Mouse (Mus musculus) inflammation-experienced regulatory T-cells, adult 16 weeks (primary cell): ENCODE data around the gene Sf3a1. TPM values are rescaled to one million over a fixed set of nuclear protein-coding genes. Genes with fewer than 3 reads are reported as not detected.

Experiments used
- polyA plus RNA-seq: library from polyadenylated mRNA; unstranded; fragments of 100-300 nt; shearing (Covaris generic); gene quantifications from one replicate; pipeline ENCODE4 v1.2.1, GENCODE M21; 2017

Gene Sf3a1
- polyA plus RNA-seq, result 96.2 TPM

DNA sequence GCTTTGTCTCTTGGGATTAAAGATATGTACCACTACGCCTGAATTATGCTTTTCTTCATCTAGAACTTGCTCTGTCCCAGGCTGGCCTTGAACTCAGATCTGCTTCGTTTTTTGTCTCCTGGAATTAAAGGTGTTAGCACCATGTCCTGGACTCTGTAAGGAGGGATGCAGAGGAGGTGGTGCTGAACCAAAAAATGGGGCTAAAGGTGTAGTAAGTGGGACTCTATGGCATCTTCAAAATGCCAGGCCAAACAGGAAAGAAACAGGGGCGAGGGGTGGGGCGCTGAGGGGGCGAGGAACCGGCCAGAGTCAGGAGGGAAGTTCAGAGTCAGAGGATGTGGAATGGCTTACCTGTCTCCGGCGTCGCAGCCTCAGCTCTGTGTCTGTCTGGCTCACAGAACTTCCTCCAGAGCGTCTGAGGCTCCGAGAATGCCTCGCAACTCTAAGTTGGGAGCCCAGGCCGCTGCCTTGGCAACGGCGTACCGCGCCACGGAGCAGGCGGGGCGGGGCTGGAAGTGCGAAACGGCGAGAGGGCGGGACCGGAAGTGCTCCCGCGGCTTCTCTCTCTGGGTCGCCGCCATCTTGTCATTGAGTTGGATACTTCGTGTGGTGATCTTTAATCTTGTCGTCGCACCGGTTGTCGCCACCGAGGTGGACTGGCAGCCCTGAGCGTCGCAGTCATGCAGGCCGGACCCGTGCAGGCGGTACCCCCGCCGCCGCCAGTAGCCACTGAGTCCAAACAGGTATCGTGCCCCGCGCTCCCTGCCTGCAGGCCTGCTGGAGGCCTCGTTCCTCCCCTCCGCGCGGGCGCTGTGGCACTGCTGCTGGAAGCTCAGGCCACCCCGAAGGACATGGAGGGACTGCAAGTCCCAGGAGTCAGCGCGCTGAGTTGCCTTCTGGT is at the start of gene Sf3a1, which contains the start of gene Ccdc157:
Gene Sf3a1, plus strand, starts transcription at position 543 of the 901 bp plus-strand sequence.
Gene Ccdc157, minus strand, starts transcription at position 486 of the 901 bp plus-strand sequence.

DNA sequence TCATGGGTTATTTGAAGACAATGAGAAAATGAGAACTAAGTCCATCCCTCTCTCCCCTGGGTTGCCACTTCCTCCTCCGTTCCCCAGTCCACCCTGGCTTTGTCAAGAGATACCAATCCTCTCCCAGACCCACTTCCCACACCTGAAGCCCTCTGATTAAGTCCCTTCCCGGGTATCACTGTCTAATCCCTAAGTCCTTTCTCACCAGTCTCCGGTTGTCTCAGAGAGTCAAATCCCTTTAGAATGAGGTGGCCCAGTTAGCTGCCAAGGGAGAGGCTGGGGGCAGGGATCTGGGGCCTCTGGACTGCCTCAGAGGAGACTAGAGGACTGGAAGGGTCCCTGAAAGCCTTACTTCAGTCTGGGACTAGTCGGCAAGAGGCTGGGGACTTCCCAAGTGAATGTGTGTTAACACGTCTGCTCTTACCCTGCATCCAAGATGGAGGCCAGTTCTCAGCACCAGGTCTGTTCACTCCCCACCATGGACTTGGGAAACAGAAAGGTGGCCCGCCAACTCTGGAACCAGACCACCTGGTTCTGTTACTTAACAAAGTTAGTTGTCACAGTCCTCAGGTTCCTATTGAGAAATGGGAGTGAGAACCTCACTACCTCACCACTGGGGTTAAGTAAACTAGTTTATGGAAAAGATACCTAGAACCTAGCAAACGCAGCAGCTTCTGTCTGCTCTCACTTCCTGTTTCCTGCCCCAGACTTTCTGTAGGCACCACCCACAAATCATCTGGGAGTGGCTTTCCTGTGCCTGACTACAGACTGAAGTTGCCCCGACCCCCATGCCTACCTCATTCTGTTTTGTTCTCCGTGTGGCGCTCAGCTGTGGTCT is 37.2 kb upstream of the Sf3a1 start, which contains the start of gene Sec14l2:
Gene Sec14l2, minus strand, starts transcription at position 674 of the 838 bp plus-strand sequence.

DNA sequence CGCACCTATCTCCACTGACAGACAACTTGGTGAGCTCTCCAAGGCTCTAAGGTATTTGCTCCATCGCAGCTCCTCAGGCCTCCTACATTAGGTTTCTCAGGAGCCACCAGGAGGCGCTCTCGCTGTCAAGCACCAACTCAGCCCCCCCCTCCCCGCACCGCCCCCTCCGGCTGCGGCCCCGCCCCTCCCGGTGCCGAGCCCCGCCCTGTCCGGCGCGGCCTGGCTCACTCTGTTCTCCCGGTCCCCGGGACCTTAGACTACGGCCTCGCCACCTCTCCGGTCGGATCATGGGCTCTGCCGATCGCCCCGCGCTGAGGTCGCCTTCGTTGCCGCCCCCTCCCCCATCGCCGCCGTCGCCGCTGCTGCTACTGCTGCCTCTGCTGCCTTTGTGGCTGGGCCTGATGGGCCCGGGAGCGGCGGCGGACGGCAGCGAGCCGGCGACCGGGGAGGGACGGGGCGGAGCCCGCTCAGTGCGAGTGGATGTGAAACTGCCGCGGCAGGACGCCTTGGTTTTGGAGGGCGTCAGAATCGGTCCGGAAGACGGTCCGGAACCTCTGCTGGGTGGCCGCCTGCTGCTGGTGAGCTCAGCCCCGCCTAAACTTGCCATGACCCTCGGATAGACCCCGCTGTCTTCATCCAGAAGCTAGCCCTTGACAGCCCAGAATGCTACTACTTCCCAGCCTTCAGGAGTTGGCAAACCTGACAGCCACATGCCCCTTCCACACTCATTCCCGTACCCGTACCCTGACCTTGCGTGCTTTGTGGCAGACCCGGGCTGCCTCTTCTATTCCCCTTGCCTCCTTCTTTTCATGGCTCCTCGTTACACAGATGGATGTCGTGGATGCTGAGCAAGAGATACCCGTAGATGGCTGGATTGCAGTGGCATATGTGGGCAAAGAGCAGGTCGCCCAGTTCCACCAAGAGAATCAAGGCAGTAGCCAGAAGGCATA is 24.9 kb upstream of the Sf3a1 start, which contains the start of gene Rnf215:
Gene Rnf215, plus strand, starts transcription at position 217 of the 950 bp plus-strand sequence.

DNA sequence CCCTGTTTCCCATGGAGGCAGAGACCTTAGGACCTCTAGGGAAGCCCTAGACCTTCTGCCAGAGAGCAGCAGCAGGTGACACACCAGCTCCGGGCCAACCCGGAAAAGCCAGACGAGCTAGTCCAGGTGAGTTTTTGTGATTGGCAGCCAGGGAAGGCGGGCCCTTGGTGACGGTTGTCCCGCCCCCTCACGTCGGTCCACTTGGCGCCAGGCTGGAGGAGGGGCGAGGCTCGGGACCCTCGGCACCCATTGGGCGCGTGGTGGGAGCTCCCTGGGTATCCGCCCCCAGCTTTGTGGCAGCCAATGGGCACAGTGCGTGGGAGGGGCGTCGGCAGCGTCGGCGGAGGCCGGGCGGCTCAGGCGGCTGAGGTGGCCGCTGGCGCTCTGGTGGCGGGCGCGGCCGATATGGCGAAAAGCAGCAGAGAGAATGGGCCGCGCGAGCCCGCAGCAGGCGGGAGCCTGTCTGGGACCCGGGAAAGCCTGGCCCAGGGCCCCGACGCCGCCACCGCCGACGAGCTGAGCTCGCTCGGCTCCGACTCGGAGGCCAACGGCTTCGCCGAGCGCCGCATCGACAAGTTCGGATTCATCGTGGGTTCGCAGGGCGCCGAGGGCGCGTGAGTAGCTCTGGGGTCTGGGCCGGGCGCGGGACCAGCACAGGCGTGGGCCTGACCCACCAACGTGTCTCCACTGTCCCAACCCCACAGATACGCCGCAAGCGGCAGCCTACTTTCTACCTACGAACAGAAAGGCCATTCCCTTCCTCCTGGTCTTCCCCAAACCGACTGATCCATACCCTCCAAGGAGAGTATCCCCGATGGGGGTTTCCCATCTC is 26.6 kb downstream of the Sf3a1 start, which contains the start of gene Tbc1d10a:
Gene Tbc1d10a, plus strand, starts transcription at position 304 of the 832 bp plus-strand sequence.

DNA sequence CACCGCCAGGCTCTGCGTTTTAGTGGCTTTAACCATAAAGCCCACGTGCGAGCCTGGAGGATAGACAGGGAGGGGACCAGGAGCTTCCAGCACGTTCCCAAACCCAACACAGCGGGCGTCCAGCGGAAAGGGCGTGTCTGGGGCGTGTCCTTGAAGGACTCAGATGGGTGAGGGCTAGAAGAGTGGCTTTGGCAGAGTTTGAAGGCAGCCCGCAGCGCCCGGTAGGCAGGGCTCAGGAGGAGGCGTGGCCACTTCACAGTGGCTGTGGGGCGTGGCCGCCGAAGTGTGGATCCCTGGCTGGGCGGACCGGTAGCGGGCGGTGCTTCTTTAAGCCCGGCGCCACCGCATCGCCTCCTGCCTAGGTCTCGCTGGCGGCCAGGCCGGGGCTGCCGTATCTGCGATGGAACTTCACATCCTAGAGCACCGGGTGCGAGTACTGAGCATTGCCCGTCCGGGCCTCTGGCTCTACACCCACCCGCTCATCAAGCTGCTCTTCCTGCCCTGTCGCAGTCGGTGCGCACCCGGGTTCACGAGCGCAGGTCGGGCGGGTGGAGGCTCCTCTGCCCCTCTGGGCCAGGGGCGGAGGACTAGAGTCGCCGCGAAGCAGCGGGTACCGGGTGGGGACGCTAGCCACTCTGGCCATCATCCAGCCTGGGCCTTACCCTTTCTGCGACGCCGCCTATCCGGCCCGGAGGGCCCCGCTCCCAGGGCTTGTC is 57.9 kb downstream of the Sf3a1 start, which contains the start of gene Castor1:
Gene Castor1, plus strand, starts transcription at position 312 of the 716 bp plus-strand sequence.

Other genes starting within 250 kb of the Sf3a1 start
- 5.6 TPM for gene Slc35e4, start 245.7 kb upstream of the Sf3a1 start, polyA plus RNA-seq
- gene Tcn2, start 228.2 kb upstream of the Sf3a1 start, polyA plus RNA-seq, result 50.7 TPM
- 97.6 TPM for gene Pes1, start 196.4 kb upstream of the Sf3a1 start, polyA plus RNA-seq
- gene 4930556J24Rik, start 183.6 kb upstream of the Sf3a1 start, polyA plus RNA-seq, result 0.27 TPM
- gene Gal3st1, start 176.7 kb upstream of the Sf3a1 start, polyA plus RNA-seq, result not detected
- not detected for gene Sec14l4, start 128.9 kb upstream of the Sf3a1 start, polyA plus RNA-seq
- gene Sec14l3, start 95.5 kb upstream of the Sf3a1 start, polyA plus RNA-seq, result not detected
- 3.5 TPM for gene Mtfp1, start 64.9 kb upstream of the Sf3a1 start, polyA plus RNA-seq
- 1.2 TPM for gene Sec14l2, start 36.9 kb upstream of the Sf3a1 start, polyA plus RNA-seq
- 29.2 TPM for gene Rnf215, start 25.1 kb upstream of the Sf3a1 start, polyA plus RNA-seq
- 8.8 TPM for gene Ccdc157, start 57 bp upstream of the Sf3a1 start, polyA plus RNA-seq
- 58.0 TPM for gene Tbc1d10a, start 26.4 kb downstream of the Sf3a1 start, polyA plus RNA-seq
- gene Castor1, start 57.9 kb downstream of the Sf3a1 start, polyA plus RNA-seq, result 51.5 TPM
- gene Osm, start 76.1 kb downstream of the Sf3a1 start, polyA plus RNA-seq, result 33.8 TPM
- gene Lif, start 97.2 kb downstream of the Sf3a1 start, polyA plus RNA-seq, result 3.5 TPM